Mouse (Mus musculus): ENCODE results near the gene Slc35f4. TPM values are rescaled to one million over a fixed set of nuclear protein-coding genes. Genes with fewer than 3 reads are reported as not detected.
"Not testable (repeated sequence)": the region's sequence is repeated elsewhere in the genome, so short reads cannot be mapped to it uniquely, and the experiment has no call there.

Gene Slc35f4
- polyA plus RNA-seq, 1 experiment: 15.1 TPM

GRCm38 (mm10) chr14:49300981-49301619 is 224.7 kb downstream of the Slc35f4 start:
- H3K27ac ChIP-seq (ENCODE audit: insufficient read depth, low read length): no peak overlapping the region
- no peaks in the 10 kb centered on the region for H3K4me1 ChIP-seq (ENCODE audit: control insufficient read depth, insufficient read depth, low read length)
- no peak overlapping the region for H3K4me3 ChIP-seq (ENCODE audit: insufficient read depth, low read length)
- TF ChIP-seq CTCF (IDR thresholded peaks at IDR 0.05; ENCODE audit: extremely low read depth, insufficient read depth, low read length) (no peak), POLR2A (IDR thresholded peaks at IDR 0.05; ENCODE audit: extremely low read depth, insufficient read depth, low read length) (no peak)

- Histone ChIP-seq H3K4me1 (ENCODE audit: control insufficient read depth, insufficient read depth, low read length) (no peaks in the 10 kb centered on the region), H3K27ac (ENCODE audit: insufficient read depth, low read length) (no peak overlapping the region)
- TF ChIP-seq POLR2A (IDR thresholded peaks at IDR 0.05; ENCODE audit: extremely low read depth, insufficient read depth, low read length) (no peak), CTCF (IDR thresholded peaks at IDR 0.05; ENCODE audit: extremely low read depth, insufficient read depth, low read length) (no peak)
Measured at GRCm38 (mm10) chr14:49300326-49300725, 225.5 kb downstream of the Slc35f4 start.

GRCm38 (mm10) chr14:49293802-49294449 is 231.9 kb downstream of the Slc35f4 start:
- TF ChIP-seq CTCF (IDR thresholded peaks at IDR 0.05; ENCODE audit: extremely low read depth, insufficient read depth, low read length): no peak
- TF ChIP-seq POLR2A (IDR thresholded peaks at IDR 0.05; ENCODE audit: extremely low read depth, insufficient read depth, low read length): no peak
- Histone ChIP-seq H3K4me3 (ENCODE audit: insufficient read depth, low read length) (no peak overlapping the region), H3K4me1 (ENCODE audit: control insufficient read depth, insufficient read depth, low read length) (no peaks in the 10 kb centered on the region), H3K27ac (ENCODE audit: insufficient read depth, low read length) (no peak overlapping the region)

More at GRCm38 (mm10) chr14:49300326-49300725, 225.5 kb downstream of the Slc35f4 start:
- no peak overlapping the region for H3K4me3 ChIP-seq (ENCODE audit: insufficient read depth, low read length)

GRCm38 (mm10) chr14:49290029-49290745 is 235.7 kb downstream of the Slc35f4 start:
- Histone ChIP-seq H3K4me3 (ENCODE audit: insufficient read depth, low read length) (no peak overlapping the region), H3K4me1 (ENCODE audit: control insufficient read depth, insufficient read depth, low read length) (no peaks in the 10 kb centered on the region), H3K27ac (ENCODE audit: insufficient read depth, low read length) (no peak overlapping the region)
- no peak for TF ChIP-seq POLR2A (IDR thresholded peaks at IDR 0.05; ENCODE audit: extremely low read depth, insufficient read depth, low read length)

- Histone ChIP-seq H3K4me1 (ENCODE audit: control insufficient read depth, insufficient read depth, low read length) (no peaks in the 10 kb centered on the region), H3K27ac (ENCODE audit: insufficient read depth, low read length) (no peak overlapping the region), H3K4me3 (ENCODE audit: insufficient read depth, low read length) (no peak overlapping the region)
- TF ChIP-seq POLR2A (IDR thresholded peaks at IDR 0.05; ENCODE audit: extremely low read depth, insufficient read depth, low read length) (no peak), CTCF (IDR thresholded peaks at IDR 0.05; ENCODE audit: extremely low read depth, insufficient read depth, low read length) (no peak)
Measured at GRCm38 (mm10) chr14:49283784-49284655, 241.8 kb downstream of the Slc35f4 start.

- TF ChIP-seq CTCF (IDR thresholded peaks at IDR 0.05; ENCODE audit: extremely low read depth, insufficient read depth, low read length) (no peak), POLR2A (IDR thresholded peaks at IDR 0.05; ENCODE audit: extremely low read depth, insufficient read depth, low read length) (no peak)
- no peak overlapping the region for H3K27ac ChIP-seq (ENCODE audit: insufficient read depth, low read length)
- no peaks in the 10 kb centered on the region for H3K4me1 ChIP-seq (ENCODE audit: control insufficient read depth, insufficient read depth, low read length)
- no peak overlapping the region for H3K4me3 ChIP-seq (ENCODE audit: insufficient read depth, low read length)
Measured at GRCm38 (mm10) chr14:49278880-49279279, 247.0 kb downstream of the Slc35f4 start.

GRCm38 (mm10) chr14:49278479-49278878 is 247.4 kb downstream of the Slc35f4 start:
- H3K27ac ChIP-seq (ENCODE audit: insufficient read depth, low read length); H3K4me1 ChIP-seq (ENCODE audit: control insufficient read depth, insufficient read depth, low read length); H3K4me3 ChIP-seq (ENCODE audit: insufficient read depth, low read length): not testable (repeated sequence)

GRCm38 (mm10) chr14:49277642-49278041 is 248.2 kb downstream of the Slc35f4 start:
- TF ChIP-seq CTCF (IDR thresholded peaks at IDR 0.05; ENCODE audit: extremely low read depth, insufficient read depth, low read length) (no peak), POLR2A (IDR thresholded peaks at IDR 0.05; ENCODE audit: extremely low read depth, insufficient read depth, low read length) (no peak)
- no peak overlapping the region for H3K27ac ChIP-seq (ENCODE audit: insufficient read depth, low read length)
- no peaks in the 10 kb centered on the region for H3K4me1 ChIP-seq (ENCODE audit: control insufficient read depth, insufficient read depth, low read length)

GRCm38 (mm10) chr14:49275376-49275775 is 250.5 kb downstream of the Slc35f4 start:
- H3K4me3 ChIP-seq (ENCODE audit: insufficient read depth, low read length): no peak overlapping the region
- H3K4me1 ChIP-seq (ENCODE audit: control insufficient read depth, insufficient read depth, low read length): no peaks in the 10 kb centered on the region
- TF ChIP-seq POLR2A (IDR thresholded peaks at IDR 0.05; ENCODE audit: extremely low read depth, insufficient read depth, low read length): no peak
- TF ChIP-seq CTCF (IDR thresholded peaks at IDR 0.05; ENCODE audit: extremely low read depth, insufficient read depth, low read length): no peak
- no peak overlapping the region for H3K27ac ChIP-seq (ENCODE audit: insufficient read depth, low read length)

More at GRCm38 (mm10) chr14:49277642-49278041, 248.2 kb downstream of the Slc35f4 start:
- no peak overlapping the region for H3K4me3 ChIP-seq (ENCODE audit: insufficient read depth, low read length)

Data from cortical plate, adult 2 months (tissue).